Mouse (Mus musculus) erythroblast, embryonic 14.5 days (primary cell): ENCODE results near the gene Rcbtb1.

Experiments used
- GATA1 ChIP-seq: IDR thresholded peaks from 2 replicates; pipeline ENCODE4 v1.6.1; 2012; ENCODE audit warnings: low read length, inconsistent platforms, mixed read lengths
- TAL1 ChIP-seq: IDR thresholded peaks from 3 replicates; pipeline ENCODE4 v1.6.1; 2012; ENCODE audit warnings: low read length, inconsistent platforms, mixed read lengths

DNA sequence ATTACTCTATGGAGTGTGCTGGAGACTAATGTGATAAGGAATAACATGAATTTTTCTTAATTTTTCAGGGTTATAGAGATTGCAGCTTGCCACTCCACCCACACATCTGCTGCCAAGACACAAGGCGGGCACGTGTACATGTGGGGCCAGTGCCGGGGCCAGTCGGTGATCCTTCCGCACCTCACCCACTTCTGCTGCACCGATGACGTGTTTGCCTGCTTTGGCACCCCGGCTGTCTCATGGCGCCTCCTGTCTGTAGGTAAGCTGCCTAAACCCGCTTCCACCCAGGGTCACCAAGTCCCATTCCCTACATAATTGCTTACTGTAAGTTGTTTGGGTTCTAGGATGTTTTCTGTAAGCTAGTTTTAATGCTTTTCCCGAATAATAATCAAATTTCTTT is 25.2 kb downstream of the Rcbtb1 start:
- no peak for TF ChIP-seq TAL1
- TF ChIP-seq GATA1 = no peak
